Mouse (Mus musculus): ENCODE data around the gene Coil.
"Not testable (repeated sequence)": the region's sequence is repeated elsewhere in the genome, so short reads cannot be mapped to it uniquely, and the experiment has no call there.

Gene Coil

DNA sequence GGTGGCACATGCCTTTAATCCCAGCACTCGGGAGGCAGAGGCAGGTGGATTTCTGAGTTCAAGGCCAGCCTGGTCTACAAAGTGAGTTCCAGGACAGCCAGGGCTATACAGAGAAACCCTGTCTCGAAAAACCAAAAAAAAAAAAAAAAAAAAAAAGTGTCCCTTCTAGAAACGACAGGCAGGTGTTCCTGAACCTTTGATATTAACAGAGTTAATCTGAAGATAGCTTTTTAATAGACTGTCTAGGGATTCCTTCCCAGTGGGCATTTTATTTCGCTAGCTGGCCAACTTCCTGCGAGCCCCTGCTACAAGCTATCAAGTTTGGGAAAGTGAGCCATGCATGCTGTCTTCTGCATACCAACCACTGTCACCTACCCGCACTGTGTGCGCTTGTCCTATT, 71.0 kb downstream of the Coil start:
- in situ Hi-C loops (cut with MboI, MseI), result not testable (repeated sequence)

All from regulatory T cell (primary cell).